Mouse (Mus musculus) liver, embryonic 13.5 days (tissue): ENCODE measurements around the gene Prss36. TPM values are rescaled to one million over a fixed set of nuclear protein-coding genes. Genes with fewer than 3 reads are reported as not detected.
A peak's percentile ranks its signal among the peaks of the same experiment; 100 is the strongest.

Experiments
- ATAC-seq: fragments of 200-750 bp; cut with Nextera tagmentation; 2 replicates; pipeline ENCODE4 v1.8.0; 2017; ENCODE audit warnings: low read depth, mild to moderate bottlenecking, moderate number of reproducible peaks, moderate library complexity
- DNase-seq: peaks from one replicate; pipeline ENCODE4 v3.0.0; 2022
- H3K27ac ChIP-seq: fragments of 300-500 bp; sonication (generic); 2 replicates; pipeline ENCODE4 v1.5.1; 2015; ENCODE audit warnings: moderate library complexity, mild to moderate bottlenecking, inconsistent platforms
- H3K27me3 ChIP-seq: fragments of 300-500 bp; sonication (generic); 2 replicates; pipeline ENCODE4 v1.6.1; 2015; ENCODE audit warnings: mild to moderate bottlenecking, inconsistent platforms
- H3K36me3 ChIP-seq: fragments of 300-500 bp; sonication (generic); 2 replicates; pipeline ENCODE4 v1.6.1; 2015; ENCODE audit warnings: mild to moderate bottlenecking, inconsistent platforms
- H3K4me1 ChIP-seq: fragments of 300-500 bp; sonication (generic); replicated peaks from 2 replicates; pipeline ENCODE4 v1.6.1; 2015; ENCODE audit warnings: inconsistent platforms
- H3K4me2 ChIP-seq: fragments of 300-500 bp; sonication (generic); 2 replicates; pipeline ENCODE4 v1.6.1; 2015; ENCODE audit warnings: inconsistent platforms, mild to moderate bottlenecking, moderate library complexity
- H3K4me3 ChIP-seq: fragments of 300-500 bp; sonication (generic); replicated peaks from 2 replicates; pipeline ENCODE4 v1.5.1; 2015; ENCODE audit warnings: mild to moderate bottlenecking, inconsistent platforms
- H3K9ac ChIP-seq: fragments of 300-500 bp; sonication (generic); 2 replicates; pipeline ENCODE4 v1.6.1; 2015; ENCODE audit warnings: mild to moderate bottlenecking, inconsistent platforms
- H3K9me3 ChIP-seq: fragments of 300-500 bp; sonication (generic); replicated peaks from 2 replicates; pipeline ENCODE4 v1.6.1; 2016; ENCODE audit warnings: inconsistent platforms
- WGBS: fragments of 180-500 bp; shearing (Covaris S2); methylation state at CpG from one replicate; pipeline ENCODE4 v1.1.7; 2015; ENCODE audit not compliant: insufficient replicate concordance; 5-methylcytosine and 5-hydroxymethylcytosine counted together
- polyA plus RNA-seq: library from polyadenylated mRNA; unstranded; fragments of >200 nt; fragmentation: Nextera tagmentation; extraction: Ambion mirVana; gene quantifications from 2 replicates; pipeline ENCODE4 v1.2.1, GENCODE M21; 2015

The Prss36 gene
- polyA plus RNA-seq, 1 experiment from 2014 or later, result 4.1 TPM

- Histone ChIP-seq H3K9me3 (no peaks in the 10 kb centered on the region), H3K4me1 (peaks cover 70% of the 10 kb centered on the region), H3K9ac (no peak overlapping the region)
Observed at GRCm38 (mm10) chr7:127932273-127933031, 14.1 kb downstream of the Prss36 start.

GRCm38 (mm10) chr7:127931351-127932135 lies 15.0 kb downstream of the Prss36 start:
- DNase-seq, result no peak
- WGBS, result 56% methylated on average over 13 of the region's 13 CpGs
- Histone ChIP-seq H3K36me3 (peaks cover 6% of the 10 kb centered on the region), H3K4me3 (no peak overlapping the region; the same call in 1 of the 2 replicates), H3K9me3 (no peaks in the 10 kb centered on the region), H3K27ac (peak overlapping the region; percentile 51), H3K4me2 (peak overlapping the region; percentile 34), H3K9ac (no peak overlapping the region), H3K27me3 (no peaks in the 10 kb centered on the region; the same call in 1 of the 2 replicates), H3K4me1 (peaks cover 71% of the 10 kb centered on the region)
- no peak for ATAC-seq

More at GRCm38 (mm10) chr7:127932273-127933031, 14.1 kb downstream of the Prss36 start:
- Histone ChIP-seq H3K27ac (peak overlapping the region; percentile 51), H3K27me3 (no peaks in the 10 kb centered on the region; the same call in 1 of the 2 replicates), H3K4me3 (no peak overlapping the region), H3K36me3 (no peaks in the 10 kb centered on the region), H3K4me2 (peak overlapping the region; percentile 24; the same call in 1 of the 2 replicates)
- DNase-seq (no peak), ATAC-seq (no peak)
- WGBS, result 44% methylated on average over 13 of the region's 13 CpGs

GRCm38 (mm10) chr7:127930636-127931035 lies 15.9 kb downstream of the Prss36 start:
- Histone ChIP-seq H3K27ac (no peak overlapping the region), H3K4me2 (no peak overlapping the region), H3K4me3 (no peak overlapping the region), H3K9me3 (no peaks in the 10 kb centered on the region), H3K4me1 (peaks cover 62% of the 10 kb centered on the region), H3K27me3 (no peaks in the 10 kb centered on the region; the same call in 1 of the 2 replicates), H3K36me3 (peaks cover 14% of the 10 kb centered on the region), H3K9ac (no peak overlapping the region)
- 79% methylated on average over 5 of the region's 5 CpGs for WGBS
- ATAC-seq (no peak), DNase-seq (no peak)

- Histone ChIP-seq H3K9me3 (no peaks in the 10 kb centered on the region), H3K4me2 (peak within 1 kb of the TSS; percentile 55), H3K9ac (peak within 1 kb of the TSS; percentile 66), H3K27ac (no peak within 1 kb of the TSS), H3K36me3 (peaks cover 21% of the 10 kb centered on the region), H3K4me1 (peaks cover 58% of the 10 kb centered on the region), H3K27me3 (no peaks in the 10 kb centered on the region; the same call in 1 of the 2 replicates), H3K4me3 (peak within 1 kb of the TSS; percentile 46)
- ATAC-seq (no peak; the same call in 1 of the 2 replicates), DNase-seq (no peak)
- WGBS, result 25% methylated on average over 6 of the region's 6 CpGs
Observed at GRCm38 (mm10) chr7:127929923-127930322, 16.6 kb downstream of the Prss36 start, which contains the start of gene Prss8. TSS of gene Prss8 (minus strand) at chr7:127930104.

GRCm38 (mm10) chr7:127928596-127928995 lies 17.9 kb downstream of the Prss36 start:
- H3K9ac ChIP-seq, result 0 out of 2 replicates have a peak overlapping the region, but pooled peaks have one; percentile 66
- peak overlapping the region; percentile 46; the same call in 1 of the 2 replicates for H3K4me3 ChIP-seq
- ATAC-seq, result no peak
- H3K27me3 ChIP-seq, result no peaks in the 10 kb centered on the region; the same call in 1 of the 2 replicates
- peaks cover 30% of the 10 kb centered on the region for H3K36me3 ChIP-seq
- WGBS, result 57% methylated on average over 5 of the region's 5 CpGs
- DNase-seq, result no peak
- no peaks in the 10 kb centered on the region for H3K9me3 ChIP-seq
- H3K4me1 ChIP-seq, result peaks cover 56% of the 10 kb centered on the region
- no peak overlapping the region for H3K27ac ChIP-seq
- peak overlapping the region; percentile 55 for H3K4me2 ChIP-seq

GRCm38 (mm10) chr7:127927726-127928125 lies 18.8 kb downstream of the Prss36 start:
- 86% methylated on average over 11 of the region's 11 CpGs for WGBS
- Histone ChIP-seq H3K4me2 (no peak overlapping the region), H3K4me1 (peaks cover 56% of the 10 kb centered on the region), H3K27ac (no peak overlapping the region), H3K27me3 (no peaks in the 10 kb centered on the region; the same call in 1 of the 2 replicates), H3K36me3 (peaks cover 36% of the 10 kb centered on the region), H3K9ac (no peak overlapping the region), H3K9me3 (no peaks in the 10 kb centered on the region), H3K4me3 (no peak overlapping the region)
- no peak for DNase-seq
- ATAC-seq, result no peak

GRCm38 (mm10) chr7:127926846-127927245 lies 19.7 kb downstream of the Prss36 start:
- 78% methylated on average over 11 of the region's 11 CpGs for WGBS
- Histone ChIP-seq H3K4me3 (no peak overlapping the region), H3K27ac (0 out of 2 replicates have a peak overlapping the region, but pooled peaks have one; percentile 16), H3K4me2 (no peak overlapping the region), H3K36me3 (peaks cover 36% of the 10 kb centered on the region), H3K27me3 (no peaks in the 10 kb centered on the region; the same call in 1 of the 2 replicates), H3K9me3 (no peaks in the 10 kb centered on the region), H3K4me1 (peaks cover 59% of the 10 kb centered on the region), H3K9ac (no peak overlapping the region)
- ATAC-seq (no peak), DNase-seq (no peak)

- Histone ChIP-seq H3K9me3 (no peaks in the 10 kb centered on the region), H3K27ac (no peak overlapping the region; the same call in 1 of the 2 replicates), H3K4me3 (no peak overlapping the region), H3K9ac (no peak overlapping the region), H3K36me3 (peaks cover 36% of the 10 kb centered on the region), H3K27me3 (no peaks in the 10 kb centered on the region; the same call in 1 of the 2 replicates), H3K4me2 (no peak overlapping the region), H3K4me1 (peaks cover 58% of the 10 kb centered on the region)
- ATAC-seq (no peak), DNase-seq (no peak)
- WGBS, result 78% methylated on average over 8 of the region's 8 CpGs
Observed at GRCm38 (mm10) chr7:127926066-127926465, 20.5 kb downstream of the Prss36 start.

GRCm38 (mm10) chr7:127925252-127925651 lies 21.3 kb downstream of the Prss36 start:
- Histone ChIP-seq H3K27ac (no peak overlapping the region), H3K4me2 (no peak overlapping the region), H3K9me3 (no peaks in the 10 kb centered on the region), H3K27me3 (no peaks in the 10 kb centered on the region; the same call in 1 of the 2 replicates), H3K9ac (no peak overlapping the region), H3K4me1 (peaks cover 55% of the 10 kb centered on the region), H3K4me3 (no peak overlapping the region), H3K36me3 (peaks cover 40% of the 10 kb centered on the region)
- ATAC-seq (no peak), DNase-seq (no peak)
- WGBS, result 86% methylated on average over 5 of the region's 5 CpGs

- DNase-seq (no peak), ATAC-seq (no peak)
- peaks cover 48% of the 10 kb centered on the region for H3K4me1 ChIP-seq
- H3K9ac ChIP-seq, result no peak overlapping the region
- no peak overlapping the region for H3K27ac ChIP-seq
- H3K4me2 ChIP-seq, result no peak overlapping the region
- no peak overlapping the region for H3K4me3 ChIP-seq
- H3K36me3 ChIP-seq, result peaks cover 42% of the 10 kb centered on the region
- WGBS, result 78% methylated on average over 5 of the region's 5 CpGs
- H3K27me3 ChIP-seq, result no peaks in the 10 kb centered on the region
- H3K9me3 ChIP-seq, result no peaks in the 10 kb centered on the region
Observed at GRCm38 (mm10) chr7:127923714-127924113, 22.8 kb downstream of the Prss36 start.
